Mouse (Mus musculus) myocyte (in vitro differentiated cells): ENCODE data around the gene AC140267.1.
A peak's percentile ranks its signal among the peaks of the same experiment; 100 is the strongest.

Source experiments
- MYOD1 ChIP-seq, 3 experiments: IDR thresholded peaks; one replicate each; pipeline ENCODE4 v1.6.1; 2011; ENCODE audit warnings: control low read depth in 2 of 3, low read depth in 2 of 3, mild to moderate bottlenecking in 2 of 3, moderate library complexity in 1 of 3; ENCODE audit not compliant: insufficient read length in 2 of 3, control insufficient read depth in 1 of 3
- MYOG ChIP-seq, 3 experiments: IDR thresholded peaks; one replicate each; pipeline ENCODE4 v1.6.1; 2011; ENCODE audit warnings: control low read depth in 2 of 3, low read depth in 2 of 3, mild to moderate bottlenecking in 2 of 3; ENCODE audit not compliant: insufficient read length in 2 of 3, control insufficient read depth in 1 of 3, insufficient read depth in 1 of 3
- POLR2AphosphoS2 ChIP-seq: IDR thresholded peaks from one replicate; pipeline ENCODE4 v1.6.1; 2011; ENCODE audit warnings: low read depth, control low read depth; ENCODE audit not compliant: insufficient read length

DNA sequence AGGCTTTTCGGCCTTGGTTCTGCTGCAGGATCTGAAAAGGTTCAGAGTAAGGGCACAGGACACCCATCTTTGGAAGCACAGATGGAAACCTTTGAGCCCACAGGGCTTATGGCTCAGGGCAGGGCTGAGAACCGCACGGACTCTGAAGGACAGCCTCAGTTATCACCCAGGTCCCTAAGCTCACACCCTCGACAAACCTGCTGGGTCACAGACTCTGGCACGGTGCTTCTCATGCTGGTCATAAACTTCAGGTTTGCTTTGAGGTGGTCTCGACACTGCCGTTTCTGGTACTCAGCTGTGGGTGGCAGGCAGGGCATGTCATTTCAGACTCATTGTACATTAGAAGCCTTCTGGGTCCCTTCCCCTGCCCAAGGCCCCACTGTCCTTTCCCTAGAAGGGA, 25.5 kb downstream of the AC140267.1 start:
- TF ChIP-seq MYOD1 (IDR thresholded peaks at IDR 0.05; ENCODE audit: control insufficient read depth in 1 of 3, insufficient read length in 2 of 3, low read depth in 2 of 3), result no peak
- TF ChIP-seq POLR2AphosphoS2, result peak; percentile 48
- no peak for TF ChIP-seq MYOG (IDR thresholded peaks at IDR 0.05; ENCODE audit: control insufficient read depth in 1 of 3, insufficient read depth in 1 of 3, insufficient read length in 2 of 3, low read depth in 2 of 3)
